Mouse (Mus musculus) liver, adult (tissue): ENCODE measurements around the gene Brf1.

ENCODE experiments used
- GATA4 ChIP-seq: IDR thresholded peaks from 2 replicates; pipeline ENCODE4 v1.6.1; 2014; ENCODE audit warnings: mild to moderate bottlenecking, low read length; ENCODE audit not compliant: insufficient replicate concordance

Brf1 gene

DNA sequence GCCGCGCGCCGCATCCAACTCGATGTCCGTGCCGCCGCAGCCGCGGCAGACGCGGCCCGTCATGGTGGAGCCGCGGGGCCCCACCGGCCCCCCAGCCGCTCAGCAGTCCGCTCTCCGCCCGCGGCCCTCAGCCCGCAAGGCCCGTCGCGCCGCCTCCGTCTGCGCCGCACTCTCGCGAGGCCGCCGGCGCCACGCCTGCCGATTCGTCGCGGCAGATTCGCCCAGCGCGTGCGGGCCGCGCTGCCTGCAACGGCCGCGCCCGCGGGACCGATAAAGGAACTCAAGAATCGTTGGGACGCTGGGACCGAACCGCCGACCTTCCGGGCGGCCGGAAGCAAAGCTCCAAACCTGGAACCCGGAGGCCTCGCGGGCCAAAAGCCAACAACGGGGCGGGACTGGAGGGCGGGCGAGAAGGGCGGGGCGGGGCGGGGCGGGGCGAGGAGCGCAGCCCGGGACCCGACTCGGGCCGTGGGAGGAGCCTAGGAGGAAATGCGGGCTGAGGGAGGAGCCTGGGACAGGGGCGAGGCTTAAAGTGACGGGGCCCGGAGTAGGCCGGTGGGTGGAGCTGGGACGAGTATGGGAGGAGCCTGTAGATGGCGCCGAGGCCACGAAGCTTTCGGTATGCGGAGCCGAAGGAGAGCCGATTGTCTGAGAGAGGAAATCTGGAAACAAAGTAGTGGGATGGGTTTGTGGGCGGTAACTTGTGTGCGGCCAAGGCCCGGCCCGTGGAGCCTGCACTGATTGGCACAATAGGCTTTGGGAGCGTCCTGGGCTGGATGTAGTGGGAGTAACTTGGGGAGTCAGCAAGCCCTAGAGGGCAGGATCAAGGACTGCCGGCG, at the start of gene Brf1:
Gene Brf1 (minus strand): TSS at position 411 of the 839 bp plus-strand sequence.
- TF ChIP-seq GATA4 = peak; percentile 27; the same call in 1 of the 2 replicates

DNA sequence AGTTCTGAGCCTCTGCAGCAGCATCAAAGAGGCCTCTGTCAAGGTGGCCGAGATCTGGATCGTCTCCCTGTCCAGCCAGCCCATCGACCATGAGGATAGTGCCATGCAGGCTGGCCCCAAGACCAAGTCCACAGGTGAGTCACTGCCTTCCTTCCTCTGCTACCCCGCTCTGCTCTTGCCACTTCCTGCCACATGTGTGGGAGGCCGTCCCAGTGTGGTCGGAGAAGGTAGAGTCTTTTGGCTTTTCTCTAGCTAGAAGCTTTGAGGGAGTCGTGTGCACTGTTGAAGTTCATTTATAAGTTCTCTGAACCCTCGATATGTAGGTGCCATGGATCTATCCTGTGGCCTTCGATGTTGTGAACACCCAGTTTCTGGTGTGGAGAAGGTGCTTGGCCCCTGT, 49.3 kb upstream of the Brf1 start:
- no peak for TF ChIP-seq GATA4

DNA sequence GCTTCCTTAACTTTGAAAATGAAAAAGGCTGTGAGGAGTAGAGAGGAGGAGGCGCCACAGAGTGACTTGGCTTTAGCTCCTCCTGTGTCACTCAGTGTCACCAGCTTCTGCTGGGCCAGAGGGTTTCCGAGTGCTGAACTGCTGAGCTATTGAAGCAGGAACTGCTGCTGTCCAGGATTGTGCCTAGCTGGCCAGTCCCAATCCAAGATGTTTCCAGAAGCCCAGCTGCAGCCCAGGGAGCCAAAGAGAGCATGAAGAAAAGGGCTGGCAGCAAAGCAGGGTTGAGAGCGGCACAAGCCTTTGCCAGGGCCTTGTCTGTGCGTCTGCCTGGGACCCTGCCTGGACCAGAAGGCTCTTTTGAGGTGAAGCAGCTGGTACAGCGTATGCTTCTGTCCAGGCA, 47.6 kb upstream of the Brf1 start:
- no peak for TF ChIP-seq GATA4

DNA sequence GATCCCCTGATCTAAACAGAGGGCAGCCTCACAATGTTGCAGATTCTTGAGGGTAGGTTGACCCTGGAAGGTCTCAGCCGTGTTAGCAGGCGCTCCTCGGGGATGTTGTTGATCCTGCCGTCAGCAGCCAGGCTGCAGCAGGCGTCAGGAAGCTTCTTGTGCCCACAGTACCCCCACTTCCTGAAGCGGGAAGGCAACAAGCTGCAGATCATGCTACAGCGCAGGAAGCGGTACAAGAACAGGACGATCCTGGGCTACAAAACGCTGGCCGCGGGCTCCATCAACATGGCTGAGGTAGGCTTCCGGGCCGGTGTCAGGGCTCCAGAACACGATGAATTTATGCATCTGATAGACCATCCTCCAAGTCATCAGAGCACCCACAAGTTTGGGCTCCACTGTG, 46.4 kb upstream of the Brf1 start:
- no peak for TF ChIP-seq GATA4

DNA sequence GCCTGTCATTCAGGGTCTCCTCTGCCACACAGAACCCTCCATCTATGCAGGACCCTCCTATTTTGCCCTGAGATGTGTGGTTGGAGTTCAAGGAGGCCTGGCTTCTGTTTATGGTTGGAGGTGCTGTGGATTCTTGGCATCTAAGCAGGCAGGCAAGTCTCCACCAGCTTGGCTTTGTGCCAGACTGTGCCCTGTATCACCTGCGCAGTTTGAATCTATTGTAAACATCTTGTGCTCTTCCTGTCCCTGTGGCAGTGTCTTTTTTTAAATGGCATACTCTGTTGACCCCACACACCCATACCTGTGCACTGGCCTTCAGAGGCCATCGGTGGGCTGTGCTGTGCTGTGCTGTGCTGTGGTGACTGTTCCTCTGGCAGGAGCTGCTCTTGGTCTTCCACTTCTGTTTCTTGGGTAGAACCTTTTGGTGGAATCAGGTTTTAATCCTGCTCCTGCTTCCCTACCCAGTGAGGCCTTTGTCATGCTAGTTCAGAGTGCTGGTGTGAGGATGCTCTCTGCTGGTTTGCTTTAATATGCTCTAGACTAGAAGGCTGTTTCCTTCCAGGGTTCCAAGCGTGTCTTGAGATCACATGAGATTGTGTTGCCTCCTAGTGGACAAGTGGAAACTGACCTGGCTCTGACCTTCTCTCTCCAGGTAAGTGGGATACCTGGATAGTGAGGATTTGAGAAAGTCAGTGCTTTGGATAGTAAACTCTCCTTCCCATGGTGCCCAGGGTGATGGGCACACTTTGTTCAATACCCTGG, 44.6 kb upstream of the Brf1 start:
- no peak for TF ChIP-seq GATA4

DNA sequence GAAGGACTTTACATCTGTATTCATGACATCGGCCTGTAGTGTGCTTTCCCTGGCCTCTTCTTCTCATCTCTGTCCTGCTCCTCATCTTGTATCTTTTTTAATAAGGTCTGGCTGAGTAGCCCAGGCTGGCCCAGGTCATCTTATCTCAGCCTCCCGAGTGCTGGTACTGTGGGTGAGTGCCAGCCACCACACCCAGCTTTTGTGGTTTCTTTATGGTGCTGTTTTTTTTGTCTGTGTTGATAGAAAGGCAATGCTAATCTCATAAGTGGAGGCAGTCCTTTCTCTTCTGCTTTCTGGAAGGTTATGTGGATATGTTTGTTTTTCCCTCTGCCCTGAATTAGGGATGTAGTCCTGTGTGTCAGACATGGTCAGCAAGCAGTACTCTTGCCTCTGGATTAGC, 42.0 kb upstream of the Brf1 start:
- no peak for TF ChIP-seq GATA4

DNA sequence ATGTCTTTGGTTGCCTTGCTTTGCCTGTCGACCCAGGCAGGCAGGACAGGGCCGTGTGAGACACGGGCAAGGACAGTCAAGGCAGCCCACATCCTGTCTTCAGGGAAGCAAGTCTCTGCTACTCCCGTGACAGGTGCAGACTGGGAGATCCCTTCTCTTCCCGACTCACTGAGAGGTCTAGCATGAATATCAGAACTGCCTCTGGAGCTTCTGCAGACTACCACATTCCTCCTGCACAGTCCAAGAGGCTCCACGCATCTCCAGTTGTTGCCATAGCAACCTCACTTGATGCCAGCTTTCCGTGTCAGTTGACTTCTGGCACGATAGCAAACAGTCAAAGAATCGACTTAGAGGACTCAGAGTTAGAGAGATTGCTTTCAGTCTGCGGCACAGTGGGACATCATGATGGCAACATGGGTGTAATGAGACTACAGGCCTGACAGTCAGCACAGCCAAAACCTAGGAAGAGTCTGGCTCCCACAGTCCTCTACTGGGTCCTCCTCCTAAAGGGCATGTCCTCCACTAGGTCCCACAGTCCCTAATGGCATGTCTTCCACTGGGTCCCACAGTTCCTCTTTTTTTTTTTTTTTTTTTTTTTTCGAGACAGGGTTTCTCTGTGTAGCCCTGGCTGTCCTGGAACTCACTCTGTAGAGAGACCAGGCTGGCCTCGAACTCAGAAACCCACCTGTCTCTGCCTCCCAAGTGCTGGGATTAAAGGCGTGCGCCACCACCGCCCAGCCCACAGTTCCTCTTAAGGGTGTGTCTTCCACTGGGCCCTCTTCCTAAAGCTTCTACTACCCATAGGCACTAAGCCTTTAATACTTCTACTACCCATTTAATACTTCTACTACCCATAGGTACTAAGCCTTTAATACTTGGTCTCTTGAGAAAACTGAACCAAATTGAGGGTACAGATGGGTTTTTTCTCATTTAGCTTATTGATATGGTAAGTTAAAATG, 41.3 kb upstream of the Brf1 start:
- no peak for TF ChIP-seq GATA4

DNA sequence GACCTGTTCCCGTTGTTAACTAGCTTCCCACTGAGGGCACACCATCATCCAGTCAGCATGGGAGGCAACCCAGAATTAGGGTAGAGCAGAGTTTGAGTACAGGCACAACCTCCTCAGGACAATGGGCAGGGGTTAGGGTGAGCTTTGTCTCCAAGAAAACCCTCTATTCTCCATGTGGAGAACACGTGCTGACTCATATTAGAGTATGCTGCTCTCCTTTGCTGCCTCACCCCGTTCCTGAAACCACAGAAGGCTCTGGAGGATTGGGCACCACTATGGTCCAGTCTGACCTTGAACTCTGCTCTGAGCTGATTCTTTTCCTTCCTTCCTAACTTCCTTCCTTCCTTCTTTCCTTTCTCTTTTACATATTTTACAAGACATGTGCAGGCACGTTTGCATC, 37.9 kb upstream of the Brf1 start:
- no peak for TF ChIP-seq GATA4

DNA sequence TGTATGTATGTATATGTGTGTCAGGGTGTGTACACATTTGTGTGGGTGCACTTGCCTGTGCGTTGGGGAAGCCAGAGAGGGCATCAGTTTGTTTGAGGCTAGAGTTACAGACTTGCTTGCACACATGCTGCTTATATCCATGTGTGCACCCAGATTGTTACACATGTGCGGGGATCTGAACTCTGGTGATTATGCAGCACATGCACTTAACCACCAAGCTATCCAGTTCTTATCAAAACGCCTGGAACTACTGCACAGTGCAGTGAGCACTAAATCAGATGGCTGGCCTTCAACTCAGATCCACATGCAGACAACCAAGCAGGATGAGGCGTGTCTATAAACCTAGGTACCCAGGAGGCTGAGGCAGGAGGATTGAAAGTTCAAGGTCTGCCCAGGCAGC, 36.5 kb upstream of the Brf1 start:
- TF ChIP-seq GATA4 = no peak

DNA sequence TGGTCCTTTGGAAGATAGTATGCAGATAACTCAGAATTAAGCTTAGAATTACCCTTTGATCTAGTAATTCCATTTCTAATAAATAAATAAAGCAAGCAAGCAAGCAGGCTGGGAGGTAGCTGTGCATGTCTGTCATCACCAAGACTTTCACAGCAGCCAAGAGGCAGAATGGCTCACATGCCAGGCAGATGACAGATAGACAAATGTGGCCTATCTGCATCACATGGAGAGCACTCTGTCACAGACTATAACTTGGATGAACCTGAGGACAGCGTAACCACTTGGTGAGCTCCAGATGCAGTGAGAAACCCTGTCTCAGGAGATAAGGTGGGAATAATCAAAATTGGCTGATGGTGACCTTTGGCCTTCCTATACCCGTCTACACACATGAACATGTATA, 34.6 kb upstream of the Brf1 start:
- TF ChIP-seq GATA4 = no peak

DNA sequence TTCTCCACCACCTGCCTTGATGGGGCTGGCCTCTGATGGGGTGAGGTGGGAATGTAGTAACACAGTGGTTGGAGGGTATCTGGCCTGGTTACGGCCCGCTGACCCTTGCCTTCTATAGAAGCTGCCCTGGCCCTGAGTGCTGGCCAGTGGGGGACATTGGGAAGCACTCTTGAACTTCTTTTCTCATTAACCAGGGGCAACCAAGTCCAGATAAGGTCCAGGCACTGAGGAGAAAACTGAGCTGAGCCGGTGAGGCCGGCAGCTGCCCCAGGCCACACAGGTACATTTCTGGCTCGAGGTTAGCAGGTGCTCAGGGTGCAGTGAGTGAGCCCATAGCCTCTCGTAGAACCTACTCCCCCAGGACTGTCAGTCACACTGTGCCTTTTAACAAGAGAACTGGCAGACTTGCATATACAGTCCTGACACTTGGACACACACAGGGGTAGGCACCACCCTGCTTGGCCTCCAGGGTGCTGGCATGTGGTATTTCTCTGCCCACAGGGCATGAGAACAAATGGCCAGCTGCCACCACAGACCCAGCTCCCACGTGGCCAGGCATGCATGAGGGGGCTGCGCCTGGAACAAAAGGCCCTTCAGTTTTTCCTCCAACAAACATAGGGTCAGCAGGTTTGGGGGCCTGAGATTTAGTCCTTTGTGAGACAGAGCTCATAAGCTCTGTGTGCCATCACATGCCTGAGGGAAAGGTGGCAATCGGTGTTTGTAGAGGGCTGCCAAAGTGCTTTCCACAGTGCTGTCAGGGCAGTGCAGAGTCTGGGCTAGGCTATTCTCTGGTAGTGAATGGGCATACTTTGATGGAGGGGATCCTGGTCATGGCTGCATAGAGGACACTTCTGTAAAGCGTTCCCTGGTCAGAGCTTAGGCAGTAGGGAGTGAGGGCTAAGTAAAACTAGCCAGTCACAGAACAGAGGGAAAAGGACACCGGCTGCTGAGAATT, 32.1 kb upstream of the Brf1 start:
- no peak for TF ChIP-seq GATA4

DNA sequence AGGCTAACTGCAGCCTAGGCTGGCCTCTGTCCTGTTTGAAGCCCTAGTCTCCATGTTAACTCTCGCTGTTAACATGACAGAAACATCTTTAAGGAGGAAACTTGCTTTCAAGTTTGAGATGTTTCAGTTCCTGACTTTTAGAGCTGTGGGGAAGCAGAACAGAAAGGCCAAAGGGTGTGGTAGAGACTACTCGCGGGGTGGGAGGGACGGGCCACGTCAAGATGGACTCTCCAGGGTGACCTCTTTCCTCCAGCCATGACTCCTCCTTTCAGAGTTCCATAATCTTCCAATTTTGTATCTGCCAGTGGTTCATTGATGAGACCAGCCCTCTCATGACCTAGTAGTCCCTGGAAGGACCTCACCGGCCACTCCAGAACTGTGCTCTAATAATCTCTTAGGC, 30.9 kb upstream of the Brf1 start:
- no peak for TF ChIP-seq GATA4

DNA sequence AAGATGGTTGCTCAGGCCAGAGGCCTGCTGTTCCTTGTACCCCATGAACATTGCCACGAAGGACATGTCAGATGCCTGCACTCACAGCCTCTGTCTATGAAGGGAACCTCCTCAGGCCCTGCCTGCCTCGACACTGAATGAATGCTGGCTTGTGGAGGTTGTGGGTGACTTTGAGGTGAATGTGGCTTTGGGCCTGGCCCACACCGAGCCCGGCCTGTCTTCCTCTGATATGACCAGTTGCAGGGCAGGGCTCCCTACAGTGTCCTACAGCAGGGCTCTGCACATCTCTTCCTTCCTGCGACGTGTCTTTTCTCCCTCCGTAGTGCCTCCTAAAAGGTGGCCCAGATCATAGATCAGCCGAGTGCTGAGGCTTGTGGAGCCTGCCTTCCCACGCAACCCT, 30.5 kb upstream of the Brf1 start:
- TF ChIP-seq GATA4 = no peak

DNA sequence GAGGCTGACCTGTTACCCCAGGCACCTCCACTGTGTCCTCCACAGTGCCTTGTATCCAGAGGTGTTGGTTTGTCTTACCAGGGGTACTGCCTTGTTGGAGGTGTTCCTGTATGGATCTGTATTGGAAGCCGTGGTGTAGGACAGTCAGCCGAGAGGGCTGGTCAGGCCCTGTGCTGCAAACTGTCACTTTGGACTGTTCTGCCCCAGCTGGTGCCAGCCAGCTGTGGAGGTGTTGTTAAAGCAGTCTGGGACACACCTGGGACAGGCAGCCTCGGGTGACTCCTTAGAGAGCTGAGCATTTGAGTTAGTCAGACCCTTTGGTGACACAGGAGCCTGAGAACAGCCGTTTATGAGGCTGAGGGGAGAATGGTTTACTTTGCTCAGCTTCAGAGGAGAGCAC, 29.5 kb upstream of the Brf1 start:
- TF ChIP-seq GATA4 = no peak
